Mouse (Mus musculus) thymus, postnatal 10 days (tissue): ENCODE measurements around the gene Anks1b.

Source experiments
- DNase-seq, 2 experiments: peaks; one replicate each; pipeline ENCODE4 v3.0.0; 2021; ENCODE audit warnings: low spot score in 2 of 2

Anks1b gene

GRCm38 (mm10) chr10:90169941-90170580 lies 296.8 kb downstream of the Anks1b start:
- DNase-seq: no peak

GRCm38 (mm10) chr10:90190366-90190765 lies 317.1 kb downstream of the Anks1b start:
- DNase-seq: no peak

GRCm38 (mm10) chr10:90196936-90197335 lies 323.6 kb downstream of the Anks1b start:
- no peak for DNase-seq

- DNase-seq: no peak
Observed at GRCm38 (mm10) chr10:90210044-90210443, 336.7 kb downstream of the Anks1b start.

- no peak for DNase-seq
Observed at GRCm38 (mm10) chr10:90220470-90220869, 347.2 kb downstream of the Anks1b start.

- DNase-seq: no peak
Observed at GRCm38 (mm10) chr10:90222793-90223495, 349.6 kb downstream of the Anks1b start.

- no peak for DNase-seq
Observed at GRCm38 (mm10) chr10:90235273-90235672, 362.0 kb downstream of the Anks1b start.

GRCm38 (mm10) chr10:90237290-90237689 lies 364.0 kb downstream of the Anks1b start:
- no peak for DNase-seq

GRCm38 (mm10) chr10:90258944-90259714 lies 385.8 kb downstream of the Anks1b start:
- no peak for DNase-seq

GRCm38 (mm10) chr10:90271321-90271720 lies 398.0 kb downstream of the Anks1b start:
- no peak for DNase-seq

GRCm38 (mm10) chr10:90273311-90273710 lies 400.0 kb downstream of the Anks1b start:
- no peak for DNase-seq

- DNase-seq: no peak
Observed at GRCm38 (mm10) chr10:90286589-90286988, 413.3 kb downstream of the Anks1b start.

GRCm38 (mm10) chr10:90303249-90303648 lies 429.9 kb downstream of the Anks1b start:
- DNase-seq: no peak

- no peak for DNase-seq
Observed at GRCm38 (mm10) chr10:90306156-90306555, 432.8 kb downstream of the Anks1b start.

- DNase-seq: no peak
Observed at GRCm38 (mm10) chr10:90307931-90308555, 434.7 kb downstream of the Anks1b start.

GRCm38 (mm10) chr10:90329781-90330180 lies 456.5 kb downstream of the Anks1b start:
- DNase-seq: no peak

GRCm38 (mm10) chr10:90345394-90345793 lies 472.1 kb downstream of the Anks1b start:
- DNase-seq: no peak

- no peak for DNase-seq
Observed at GRCm38 (mm10) chr10:90356258-90356657, 482.9 kb downstream of the Anks1b start.

GRCm38 (mm10) chr10:90357169-90357907 lies 484.0 kb downstream of the Anks1b start:
- DNase-seq: no peak

GRCm38 (mm10) chr10:90369015-90369414 lies 495.7 kb downstream of the Anks1b start:
- no peak for DNase-seq

GRCm38 (mm10) chr10:90370751-90371150 lies 497.4 kb downstream of the Anks1b start:
- no peak for DNase-seq
